8 mouse cellular contexts compared by ENCODE assay signal in genomic region chr19:45804593-45805368, GRCm38 (mm10). TPM values are rescaled to one million over a fixed set of nuclear protein-coding genes. Genes with fewer than 3 reads are reported as not detected.
DNase-seq lines count a peak whose midpoint lies in the region; ATAC-seq lines count a peak whose summit lies in the region.

No protein-coding gene starts in this region.

- no peaks in the 10 kb centered on the region for H3K27me3 ChIP-seq in kidney, embryonic 14.5 days (ENCODE audit: control insufficient read depth, insufficient read depth, low read length)
- H3K27me3 ChIP-seq in forebrain, embryonic 13.5 days, result 0 out of 2 replicates have a peak, but pooled peaks cover 2% of the 10 kb centered on the region
- no peaks in the 10 kb centered on the region for H3K27me3 ChIP-seq in midbrain, embryonic 16.5 days (ENCODE audit: control insufficient read depth, insufficient read depth, low read depth, low read length)

- no peak overlapping the region for H3K4me3 ChIP-seq in kidney, embryonic 14.5 days (ENCODE audit: low read length)
- no peak overlapping the region for H3K4me3 ChIP-seq in forebrain, embryonic 13.5 days
- no peak overlapping the region for H3K4me3 ChIP-seq in midbrain, embryonic 16.5 days (ENCODE audit: low read depth, low read length)

- 20% methylated on average over 12 of the region's 12 CpGs for WGBS in kidney, embryonic 14.5 days
- 24% methylated on average over 12 of the region's 12 CpGs for WGBS in forebrain, embryonic 13.5 days
- WGBS in midbrain, embryonic 16.5 days, result 23% methylated on average over 12 of the region's 12 CpGs

- ATAC-seq in kidney, embryonic 14.5 days (ENCODE audit: low FRiP score, low TSS enrichment), result peak; percentile 66; the same call in 1 of the 2 replicates
- peak; percentile 38; the same call in 1 of the 2 replicates for ATAC-seq in forebrain, embryonic 13.5 days
- no peak for ATAC-seq in midbrain, embryonic 16.5 days

- H3K27ac ChIP-seq in kidney, embryonic 14.5 days (ENCODE audit: low read depth, low read length), result no peak overlapping the region
- H3K27ac ChIP-seq in forebrain, embryonic 13.5 days, result no peak overlapping the region
- no peak overlapping the region for H3K27ac ChIP-seq in midbrain, embryonic 16.5 days (ENCODE audit: low read length)

- H3K4me1 ChIP-seq in kidney, embryonic 14.5 days (ENCODE audit: control insufficient read depth, insufficient read depth, low read length), result no peaks in the 10 kb centered on the region
- H3K4me1 ChIP-seq in forebrain, embryonic 13.5 days, result peaks cover 7% of the 10 kb centered on the region; the same call in 1 of the 2 replicates
- peaks cover 4% of the 10 kb centered on the region for H3K4me1 ChIP-seq in midbrain, embryonic 16.5 days (ENCODE audit: control insufficient read depth, insufficient read depth, low read length)

- H3K36me3 ChIP-seq in kidney, embryonic 14.5 days (ENCODE audit: control insufficient read depth, insufficient read depth, low read length), result no peaks in the 10 kb centered on the region
- no peaks in the 10 kb centered on the region for H3K36me3 ChIP-seq in forebrain, embryonic 13.5 days (ENCODE audit: poor library complexity, severe bottlenecking)
- H3K36me3 ChIP-seq in midbrain, embryonic 16.5 days (ENCODE audit: control insufficient read depth, insufficient read depth, low read length), result no peaks in the 10 kb centered on the region

- H3K4me2 ChIP-seq in kidney, embryonic 14.5 days (replicated peaks; ENCODE audit: low read depth, low read length), result no peak overlapping the region
- H3K4me2 ChIP-seq in forebrain, embryonic 13.5 days, result 0 out of 2 replicates have a peak overlapping the region, but pooled peaks have one; percentile 12
- H3K4me2 ChIP-seq in midbrain, embryonic 16.5 days (ENCODE audit: low read length), result 0 out of 2 replicates have a peak overlapping the region, but pooled peaks have one; percentile 9

- H3K9ac ChIP-seq in kidney, embryonic 14.5 days (ENCODE audit: low read depth, low read length), result no peak overlapping the region
- peak overlapping the region; percentile 34; the same call in 1 of the 2 replicates for H3K9ac ChIP-seq in forebrain, embryonic 13.5 days
- no peak overlapping the region for H3K9ac ChIP-seq in midbrain, embryonic 16.5 days (ENCODE audit: low read depth, low read length)

- no peaks in the 10 kb centered on the region for H3K9me3 ChIP-seq in kidney, embryonic 14.5 days (ENCODE audit: control insufficient read depth, low read length)
- no peaks in the 10 kb centered on the region for H3K9me3 ChIP-seq in forebrain, embryonic 13.5 days (replicated peaks)
- no peaks in the 10 kb centered on the region for H3K9me3 ChIP-seq in midbrain, embryonic 16.5 days (replicated peaks; ENCODE audit: control insufficient read depth, low read length, poor library complexity, severe bottlenecking)

- DNase-seq in kidney, adult 8-10 months, result no peak
- peak; percentile 78 for DNase-seq in NIH3T3 (ENCODE audit: low read depth)
- DNase-seq in kidney, postnatal 10 days, result peak; percentile 38
- no peak for DNase-seq in layer of hippocampus, adult 11-12 months (ENCODE audit: low spot score)
- no peak for DNase-seq in ovary, postnatal 14 days (ENCODE audit: low spot score)

RNA-seq across cellular contexts. Expression of gene Kcnip2, which starts 11.1 kb away (rescaled TPM):
- polyA plus RNA-seq in kidney, embryonic 14.5 days (2014; fragmentation: Nextera tagmentation; extraction: Ambion mirVana), result 1.4 and 2.0 TPM in 2 replicates
- polyA plus RNA-seq in forebrain, embryonic 13.5 days (2015; fragmentation: Nextera tagmentation; extraction: Ambion mirVana), result 2.7 and 3.3 TPM in 2 replicates
- polyA plus RNA-seq in midbrain, embryonic 16.5 days (2015; fragmentation: Nextera tagmentation; extraction: Ambion mirVana), result 8.2 and 10.0 TPM in 2 replicates

RNA-seq across cellular contexts. Expression of gene Mgea5, which starts 21.1 kb away (rescaled TPM):
- polyA plus RNA-seq in kidney, embryonic 14.5 days (2014; fragmentation: Nextera tagmentation; extraction: Ambion mirVana), result 46.3 and 67.8 TPM in 2 replicates
- 85.0 and 88.2 TPM in 2 replicates for polyA plus RNA-seq in forebrain, embryonic 13.5 days (2015; fragmentation: Nextera tagmentation; extraction: Ambion mirVana)
- polyA plus RNA-seq in midbrain, embryonic 16.5 days (2015; fragmentation: Nextera tagmentation; extraction: Ambion mirVana), result 76.5 and 84.0 TPM in 2 replicates

RNA-seq across cellular contexts. Expression of gene Npm3, which starts 55.4 kb away (rescaled TPM):
- polyA plus RNA-seq in kidney, embryonic 14.5 days (2014; fragmentation: Nextera tagmentation; extraction: Ambion mirVana), result 21.4 and 111 TPM in 2 replicates
- polyA plus RNA-seq in forebrain, embryonic 13.5 days (2015; fragmentation: Nextera tagmentation; extraction: Ambion mirVana), result 9.4 and 10.9 TPM in 2 replicates
- polyA plus RNA-seq in midbrain, embryonic 16.5 days (2015; fragmentation: Nextera tagmentation; extraction: Ambion mirVana), result 7.9 TPM in 2 replicates

Comparison
In these comparisons a context has a peak if more than half of its experiments do, and no peak if none do; other contexts are left out.
1. DNase-seq: peak in NIH3T3 (single experiment) and kidney, postnatal 10 days (single experiment); none in kidney, adult 8-10 months (0 of 2), layer of hippocampus, adult 11-12 months (single experiment) and ovary, postnatal 14 days (single experiment).